Mouse (Mus musculus): ENCODE data around the gene Plpp3.

The Plpp3 gene

GRCm38 (mm10) chr4:105190826-105191225 is 33.7 kb downstream of the Plpp3 start:
- DNase-seq (ENCODE audit: low read depth), result no peak

- DNase-seq (ENCODE audit: low read depth), result no peak
Measured at GRCm38 (mm10) chr4:105191550-105191949, 34.4 kb downstream of the Plpp3 start.

GRCm38 (mm10) chr4:105192665-105193064 is 35.5 kb downstream of the Plpp3 start:
- DNase-seq (ENCODE audit: low read depth), result no peak

GRCm38 (mm10) chr4:105195256-105195655 is 38.1 kb downstream of the Plpp3 start:
- DNase-seq (ENCODE audit: low read depth), result no peak

- DNase-seq (ENCODE audit: low read depth), result no peak
Measured at GRCm38 (mm10) chr4:105196099-105196498, 39.0 kb downstream of the Plpp3 start.

DNA sequence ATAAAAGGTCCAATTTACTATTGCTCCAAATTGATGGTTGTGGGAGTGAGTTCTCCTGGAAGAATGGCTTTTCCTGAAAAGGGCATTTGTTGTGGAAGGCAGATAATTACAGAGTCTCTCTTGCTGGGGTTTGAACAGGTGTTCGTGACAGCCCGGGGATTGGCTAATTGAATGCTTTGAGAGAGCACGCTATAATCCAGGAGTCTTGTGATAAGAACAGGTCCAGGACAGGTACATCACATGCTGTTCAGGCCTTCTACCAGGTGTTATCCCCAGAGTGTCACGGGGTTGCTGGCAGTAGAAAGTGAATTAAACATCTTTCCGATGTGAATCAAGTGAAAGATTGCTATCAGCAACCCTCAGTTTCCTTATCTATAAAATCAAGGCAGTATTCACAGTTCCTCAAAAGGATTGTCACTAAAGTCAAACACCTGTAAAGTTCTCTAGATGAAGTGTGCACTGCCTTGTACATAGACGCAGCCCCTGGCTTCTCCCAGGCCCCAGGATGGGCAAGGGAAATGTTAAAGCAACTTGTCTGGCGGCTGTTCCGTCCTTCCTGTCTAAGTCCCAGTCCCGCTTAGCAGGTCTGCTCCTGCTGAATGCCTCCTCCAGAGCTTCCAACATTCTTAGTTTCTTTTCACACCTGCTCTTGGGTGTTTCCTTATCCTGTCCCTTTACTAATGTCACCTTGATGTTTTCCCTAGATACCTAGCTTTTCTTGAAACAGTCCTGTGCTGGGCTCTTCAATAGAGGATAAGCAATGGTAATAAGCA is 40.0 kb downstream of the Plpp3 start:
- no peak for DNase-seq (ENCODE audit: low read depth)

- DNase-seq (ENCODE audit: low read depth), result no peak
Measured at GRCm38 (mm10) chr4:105198696-105199095, 41.5 kb downstream of the Plpp3 start.

- DNase-seq (ENCODE audit: low read depth), result no peak
Measured at GRCm38 (mm10) chr4:105199345-105199744, 42.2 kb downstream of the Plpp3 start.

GRCm38 (mm10) chr4:105200624-105201524 is 43.7 kb downstream of the Plpp3 start:
- DNase-seq (ENCODE audit: low read depth), result no peak

- DNase-seq (ENCODE audit: low read depth), result no peak
Measured at GRCm38 (mm10) chr4:105202439-105202838, 45.3 kb downstream of the Plpp3 start.

- DNase-seq (ENCODE audit: low read depth), result no peak
Measured at GRCm38 (mm10) chr4:105203303-105203761, 46.2 kb downstream of the Plpp3 start.

DNA sequence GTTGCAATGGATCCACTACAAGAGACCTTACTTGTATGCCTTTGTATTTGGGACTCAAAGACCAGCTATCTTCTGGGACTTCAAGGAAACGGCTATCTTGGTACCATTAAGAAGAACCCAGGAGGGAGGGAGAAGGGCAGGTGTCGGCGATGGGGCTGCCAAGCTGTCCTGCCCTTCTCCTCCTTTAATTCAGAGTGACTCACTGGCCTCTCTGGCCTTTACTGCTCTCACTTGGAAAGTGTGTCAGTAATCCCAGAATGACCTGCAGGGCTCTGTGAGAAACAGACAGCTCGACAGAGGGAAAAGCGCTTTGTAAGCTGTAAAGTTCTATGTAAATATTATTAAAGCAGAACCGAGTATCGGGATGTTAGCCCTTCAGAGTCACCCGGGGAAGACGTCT is 46.9 kb downstream of the Plpp3 start:
- no peak for DNase-seq (ENCODE audit: low read depth)

- DNase-seq (ENCODE audit: low read depth), result no peak
Measured at GRCm38 (mm10) chr4:105205045-105205851, 48.1 kb downstream of the Plpp3 start.

DNA sequence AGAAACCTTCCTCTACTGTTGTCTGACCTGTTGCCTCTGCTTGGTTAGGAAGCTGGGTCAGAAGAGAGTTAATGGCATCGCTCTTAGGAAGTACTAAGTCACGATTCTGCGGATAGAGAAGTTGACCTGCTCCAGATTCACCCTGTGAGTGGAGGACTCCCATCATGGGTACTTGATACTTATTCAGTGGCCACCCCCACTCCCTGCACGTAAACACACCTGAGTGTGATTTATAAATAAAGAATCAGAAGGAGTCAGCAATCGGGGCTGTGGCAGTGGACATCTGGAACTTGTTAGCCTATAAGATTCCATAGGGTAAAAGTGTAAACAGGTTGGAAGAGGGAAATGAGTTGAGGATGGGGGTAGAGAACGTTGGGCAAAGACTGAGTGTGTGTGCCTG is 49.0 kb downstream of the Plpp3 start:
- no peak for DNase-seq (ENCODE audit: low read depth)

DNA sequence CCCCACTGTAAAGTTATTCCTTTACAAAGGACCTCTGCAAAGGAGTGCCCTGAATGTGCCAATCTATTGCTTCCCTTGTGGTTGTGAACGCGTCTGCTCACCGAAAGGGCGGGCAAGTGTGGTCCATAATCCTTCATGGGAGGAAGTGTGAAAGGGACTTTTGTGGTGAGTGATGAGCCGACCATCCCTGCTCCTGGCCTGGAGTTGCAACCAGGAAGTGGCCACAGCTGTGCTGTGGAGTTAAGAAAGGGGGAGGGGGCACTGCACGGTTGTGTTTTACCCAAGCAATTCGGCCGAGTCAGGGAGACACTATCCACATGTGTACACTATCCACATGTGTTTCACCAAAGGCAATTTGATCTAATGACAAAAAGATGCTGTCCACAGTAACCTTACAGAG is 49.8 kb downstream of the Plpp3 start:
- DNase-seq (ENCODE audit: low read depth), result no peak

- no peak for DNase-seq (ENCODE audit: low read depth)
Measured at GRCm38 (mm10) chr4:105207641-105208040, 50.5 kb downstream of the Plpp3 start.

GRCm38 (mm10) chr4:105208977-105209376 is 51.8 kb downstream of the Plpp3 start:
- DNase-seq (ENCODE audit: low read depth), result no peak

DNA sequence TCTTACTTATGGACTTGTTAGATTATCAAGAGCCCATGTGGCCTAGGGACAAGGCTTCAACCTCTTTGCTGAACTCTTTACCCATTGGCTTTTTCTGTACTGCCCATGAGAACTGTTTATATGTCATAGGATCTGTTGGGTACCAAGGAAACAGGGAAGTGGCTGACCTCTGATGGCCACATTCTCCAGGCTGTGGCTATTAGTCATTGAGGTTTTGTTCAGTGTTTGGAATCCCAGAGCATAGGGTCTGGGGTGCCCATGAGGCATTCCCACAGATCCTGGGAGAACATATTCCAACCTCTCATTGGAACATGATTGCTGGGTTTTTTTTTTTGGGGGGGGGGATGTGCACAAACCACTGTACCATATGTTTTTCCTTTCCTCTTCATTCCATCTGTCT is 56.2 kb downstream of the Plpp3 start:
- DNase-seq (ENCODE audit: low read depth), result no peak

GRCm38 (mm10) chr4:105214438-105214837 is 57.3 kb downstream of the Plpp3 start:
- no peak for DNase-seq (ENCODE audit: low read depth)

DNA sequence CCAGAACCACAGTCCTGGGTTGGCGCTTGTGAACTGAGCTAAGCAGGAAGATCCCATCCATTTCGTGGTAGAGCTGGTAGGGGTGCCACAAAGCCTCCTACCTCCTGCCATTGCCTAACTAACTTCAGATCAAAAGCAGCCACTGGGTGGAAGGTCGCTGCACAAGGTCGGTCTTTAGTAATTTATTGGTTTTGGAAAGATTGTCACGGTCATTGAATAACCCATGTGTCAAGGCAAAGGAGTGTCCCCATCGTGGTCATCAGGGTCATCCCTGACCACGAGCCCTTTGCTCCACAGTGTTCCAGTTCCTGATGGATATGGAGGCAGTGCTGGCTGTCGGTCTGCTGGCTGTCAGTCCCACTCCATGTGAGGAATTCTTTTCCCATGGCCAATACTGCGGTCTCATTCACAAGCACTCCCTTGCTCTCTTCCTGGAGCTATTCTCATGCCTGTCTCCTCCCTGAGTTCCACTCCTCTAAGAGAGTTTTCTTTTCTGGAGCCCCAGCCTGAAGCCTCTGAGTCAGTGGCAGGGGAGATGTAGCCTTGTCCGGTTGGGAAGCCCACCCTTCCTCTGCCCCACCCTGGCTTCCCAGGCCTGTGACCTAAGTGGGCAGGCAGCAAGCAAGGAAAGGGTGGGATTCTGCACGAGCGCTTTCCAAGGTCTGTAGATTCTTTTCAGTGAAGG is 58.7 kb downstream of the Plpp3 start:
- DNase-seq (ENCODE audit: low read depth), result no peak

DNA sequence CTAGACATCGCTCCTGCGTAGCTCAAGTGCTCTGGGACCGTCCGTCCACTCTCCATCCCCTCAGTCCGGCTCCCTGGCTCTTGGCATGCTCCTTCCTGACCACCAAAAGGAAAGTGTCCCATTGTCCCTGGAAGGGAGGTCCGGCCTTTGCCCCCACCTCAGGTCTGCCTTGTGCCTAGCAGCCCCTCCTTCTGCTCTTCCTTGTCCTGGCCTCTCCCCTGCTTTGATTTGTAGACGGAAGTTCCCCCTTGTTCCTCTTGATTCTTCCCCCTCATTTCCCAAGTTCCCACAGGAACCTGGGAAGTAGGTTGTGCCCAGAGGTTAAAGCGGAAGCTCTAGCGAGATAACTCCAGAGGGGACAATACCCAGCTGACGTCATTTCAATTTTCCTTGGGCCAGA is 61.1 kb downstream of the Plpp3 start:
- no peak for DNase-seq (ENCODE audit: low read depth)

DNA sequence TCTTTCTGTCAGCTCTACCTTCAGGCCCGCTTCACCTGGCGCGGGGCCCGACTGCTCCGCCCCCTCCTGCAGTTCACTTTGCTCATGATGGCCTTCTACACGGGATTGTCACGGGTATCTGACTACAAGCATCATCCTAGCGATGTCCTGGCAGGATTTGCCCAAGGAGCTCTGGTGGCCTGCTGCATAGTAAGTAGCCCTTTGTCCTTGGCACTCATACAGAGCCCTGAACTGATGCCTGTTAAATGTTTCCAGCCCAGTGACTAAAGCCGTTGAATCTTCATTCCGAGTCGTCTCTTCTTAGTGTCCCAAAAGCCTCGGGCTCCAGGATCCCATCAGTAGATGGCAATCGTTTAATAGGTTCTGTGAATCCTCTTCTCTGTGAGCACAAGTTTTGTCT is 62.2 kb downstream of the Plpp3 start:
- DNase-seq (ENCODE audit: low read depth), result no peak
